Mouse (Mus musculus) C2C12 (cell line): ENCODE results near the gene Trappc12.

ENCODE experiments used
- CEBPB ChIP-seq: IDR thresholded peaks from one replicate; pipeline ENCODE4 v1.6.1; 2011; ENCODE audit warnings: low read depth, mild to moderate bottlenecking, control low read depth, moderate library complexity
- CTCF ChIP-seq: IDR thresholded peaks from one replicate; pipeline ENCODE4 v1.5.1; 2011; ENCODE audit not compliant: control insufficient read depth, insufficient read depth, insufficient read length
- MAX ChIP-seq: IDR thresholded peaks from one replicate; pipeline ENCODE4 v1.6.1; 2011; ENCODE audit warnings: mild to moderate bottlenecking, control low read depth
- MYOD1 ChIP-seq: IDR thresholded peaks from one replicate; pipeline ENCODE4 v1.6.1; 2011; ENCODE audit warnings: low read depth; ENCODE audit not compliant: control insufficient read depth, insufficient read length
- USF1 ChIP-seq: IDR thresholded peaks from one replicate; pipeline ENCODE4 v1.6.1; 2011; ENCODE audit warnings: low read depth, mild to moderate bottlenecking, control low read depth, moderate library complexity

DNA sequence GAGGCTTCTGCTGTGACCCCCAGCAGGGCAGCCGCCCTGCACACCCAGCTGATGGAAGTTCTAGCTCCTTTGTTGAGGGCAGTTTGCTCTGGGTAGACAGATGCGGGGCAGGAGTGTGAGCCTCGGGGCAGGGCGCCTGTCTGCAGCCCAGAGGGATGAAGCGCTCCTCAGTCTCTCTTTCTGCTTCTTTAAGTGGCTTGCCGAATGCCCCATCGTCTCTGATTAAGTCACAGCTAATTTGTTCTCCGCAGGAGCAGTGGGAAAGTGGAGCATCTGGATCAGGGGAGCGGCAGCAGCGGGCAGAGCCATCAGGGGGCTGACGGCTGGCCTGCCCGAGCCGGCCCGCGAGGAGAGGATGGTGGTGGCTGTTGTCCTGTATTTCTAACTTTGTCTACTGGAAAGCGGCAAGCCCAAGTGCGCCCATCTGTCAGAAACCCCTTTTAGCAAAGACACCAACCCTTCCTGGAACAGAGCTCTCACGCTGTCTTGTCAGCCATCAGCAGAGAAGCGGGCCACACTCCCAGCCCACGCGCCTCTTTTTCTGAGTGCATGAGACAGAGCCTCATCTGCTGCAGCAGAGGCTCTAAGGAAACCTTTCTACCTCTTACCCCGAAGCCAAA lies 39.6 kb downstream of the Trappc12 start:
- TF ChIP-seq CTCF = no peak
- no peak for TF ChIP-seq USF1
- no peak for TF ChIP-seq MYOD1
- TF ChIP-seq CEBPB = no peak
- no peak for TF ChIP-seq MAX
